In genomic region chr13:97793932-97794331, GRCm38 (mm10) we compare ENCODE assay signal across 16 mouse cellular contexts.
"Had no signal": no experiment of that assay in that cellular context is flagged by ENCODE, and none has a peak within 500 bp of the region (broad histone marks: within the 10 kb centered on the region; RNA-seq: fewer than 3 reads in every experiment).

No protein-coding gene starts in this region.

- H3K36me3 ChIP-seq: intestine, embryonic 15.5 days; limb, embryonic 12.5 days; limb, embryonic 15.5 days; midbrain, embryonic 13.5 days had no signal

- DNase-seq: kidney, adult 11 months; kidney, adult 8-10 months; kidney, postnatal 14 days; kidney, postnatal 4 days; layer of hippocampus, adult 9-11 months; lung, adult 2 months; lung, postnatal 14 days; lung, postnatal 4 days; thymus, adult 18-20 months; thymus, postnatal 36 days had no signal

- H3K27ac ChIP-seq: intestine, embryonic 15.5 days; layer of hippocampus, adult 2 months; left cerebral cortex, adult 2 months; limb, embryonic 12.5 days; limb, embryonic 15.5 days; midbrain, embryonic 13.5 days had no signal

- H3K4me2 ChIP-seq: intestine, embryonic 15.5 days; limb, embryonic 12.5 days; limb, embryonic 15.5 days; midbrain, embryonic 13.5 days had no signal

- H3K27me3 ChIP-seq: intestine, embryonic 15.5 days; limb, embryonic 12.5 days; limb, embryonic 15.5 days; midbrain, embryonic 13.5 days had no signal

- H3K4me3 ChIP-seq: intestine, embryonic 15.5 days; layer of hippocampus, adult 2 months; left cerebral cortex, adult 2 months; limb, embryonic 12.5 days; limb, embryonic 15.5 days; midbrain, embryonic 13.5 days had no signal

- H3K9ac ChIP-seq: intestine, embryonic 15.5 days; limb, embryonic 12.5 days; limb, embryonic 15.5 days; midbrain, embryonic 13.5 days had no signal

- ATAC-seq: intestine, embryonic 15.5 days; midbrain, embryonic 13.5 days had no signal

- H3K9me3 ChIP-seq: intestine, embryonic 15.5 days; limb, embryonic 12.5 days; limb, embryonic 15.5 days; midbrain, embryonic 13.5 days had no signal
